Mouse (Mus musculus) mammary gland, adult 2 months (tissue): ENCODE measurements around the gene Rab5a. TPM values are rescaled to one million over a fixed set of nuclear protein-coding genes. Genes with fewer than 3 reads are reported as not detected.

Source experiments
- polyA plus RNA-seq: library from polyadenylated mRNA; depleted of rRNA; stranded (reverse); fragments of >200 nt; gene quantifications from 2 replicates; pipeline ENCODE4 v1.2.3, GENCODE M21; 2012; ENCODE audit warnings: low replicate concordance; rRNA removed

The Rab5a gene
- polyA plus RNA-seq, result 4.5 and 8.3 TPM in 2 replicates

GRCm38 (mm10) chr17:53478858-53479603 lies at the start of gene Rab5a:
Gene Rab5a, plus strand, starts transcription at chr17:53479234.

DNA sequence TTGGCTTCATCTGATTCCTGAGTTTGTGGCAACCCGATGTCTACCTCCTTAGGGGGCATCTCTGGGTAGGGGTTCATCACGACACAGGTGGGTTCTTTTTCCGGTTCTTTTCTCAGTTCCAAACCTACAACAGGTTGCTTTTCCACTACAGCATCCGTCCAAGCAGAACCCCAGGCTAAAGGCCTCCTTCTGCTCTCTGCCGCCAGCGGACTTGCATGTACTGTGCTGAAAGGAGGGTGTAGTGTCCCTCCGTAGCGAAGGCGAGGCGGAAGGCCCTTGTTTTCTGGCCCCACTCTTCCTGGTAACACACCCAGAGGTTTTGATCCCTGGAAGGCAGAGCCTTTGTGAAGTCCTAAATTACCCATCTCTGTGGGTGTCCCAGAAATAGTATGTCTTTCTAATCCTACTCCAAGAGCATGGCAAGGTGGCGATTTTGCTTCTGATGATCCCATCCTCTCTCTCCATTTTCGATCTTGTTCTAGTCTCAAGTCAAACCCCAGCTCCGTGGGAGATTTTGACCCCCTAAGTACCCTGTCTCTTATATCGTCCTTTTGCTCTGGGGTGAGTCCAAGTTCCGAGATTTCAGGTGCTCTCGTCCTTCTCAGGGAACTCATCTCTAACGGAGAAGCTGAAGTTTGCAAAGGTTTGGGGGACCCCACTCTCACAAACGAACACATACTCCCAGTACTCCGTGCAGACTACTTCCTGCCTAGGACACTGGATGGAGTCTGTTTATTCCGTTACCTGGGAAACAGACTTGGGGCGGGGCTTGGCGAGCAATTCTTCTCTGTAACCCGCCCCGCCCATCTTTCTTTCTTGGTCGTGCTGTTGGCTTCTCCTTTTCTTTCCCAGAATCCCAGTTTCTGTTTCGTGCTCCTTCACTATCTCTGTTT lies 16.2 kb upstream of the Rab5a start, which contains the start of gene Efhb:
Efhb (minus strand) TSS at position 719 of the 893 bp plus-strand sequence.

DNA sequence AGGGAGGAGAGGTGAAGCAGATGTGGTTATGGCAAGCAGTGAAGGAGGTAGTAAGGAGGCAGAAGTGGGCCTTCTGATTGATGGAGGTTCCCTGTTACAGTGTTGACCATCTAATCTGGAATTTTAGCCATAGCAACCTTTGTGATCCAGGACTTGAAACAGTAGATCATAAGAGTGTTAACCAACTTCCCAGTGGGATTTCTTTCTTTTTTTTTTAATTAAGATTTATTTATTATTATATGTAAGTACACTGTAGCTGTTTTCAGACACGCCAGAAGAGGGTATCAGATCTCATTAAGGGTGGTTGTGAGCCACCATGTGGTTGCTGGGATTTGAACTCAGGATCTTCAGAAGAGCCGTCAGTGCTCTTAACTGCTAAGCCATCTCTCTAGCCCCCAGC lies 60.3 kb downstream of the Rab5a start, which contains the start of gene Pp2d1:
Pp2d1 (minus strand) TSS at position 101 of the 400 bp plus-strand sequence.

Other genes with a start within 250 kb of the Rab5a start
- 0.12 and 0.57 TPM in 2 replicates for gene Efhb, start 15.9 kb upstream of the Rab5a start, polyA plus RNA-seq
- gene Pp2d1, start 60.2 kb downstream of the Rab5a start, polyA plus RNA-seq, result not detected in 2 replicates
- gene Kat2b, start 87.6 kb downstream of the Rab5a start, polyA plus RNA-seq, result 11.4 and 14.4 TPM in 2 replicates
- 0.12 and 0.19 TPM in 2 replicates for gene Sgo1, start 210.1 kb downstream of the Rab5a start, polyA plus RNA-seq